Mouse (Mus musculus) ovary, postnatal 14 days (tissue): ENCODE data around the gene Cgrrf1.
"Not testable (repeated sequence)": the region's sequence is repeated elsewhere in the genome, so short reads cannot be mapped to it uniquely, and the experiment has no call there.

ENCODE experiments used
- DNase-seq: peaks from one replicate; pipeline ENCODE4 v3.0.0; 2022; ENCODE audit warnings: low spot score

Gene Cgrrf1

GRCm38 (mm10) chr14:46831837-46832333 lies at the start of gene Cgrrf1:
Gene Cgrrf1 (plus strand): TSS chr14:46832125.
- peak; percentile 86 for DNase-seq

DNA sequence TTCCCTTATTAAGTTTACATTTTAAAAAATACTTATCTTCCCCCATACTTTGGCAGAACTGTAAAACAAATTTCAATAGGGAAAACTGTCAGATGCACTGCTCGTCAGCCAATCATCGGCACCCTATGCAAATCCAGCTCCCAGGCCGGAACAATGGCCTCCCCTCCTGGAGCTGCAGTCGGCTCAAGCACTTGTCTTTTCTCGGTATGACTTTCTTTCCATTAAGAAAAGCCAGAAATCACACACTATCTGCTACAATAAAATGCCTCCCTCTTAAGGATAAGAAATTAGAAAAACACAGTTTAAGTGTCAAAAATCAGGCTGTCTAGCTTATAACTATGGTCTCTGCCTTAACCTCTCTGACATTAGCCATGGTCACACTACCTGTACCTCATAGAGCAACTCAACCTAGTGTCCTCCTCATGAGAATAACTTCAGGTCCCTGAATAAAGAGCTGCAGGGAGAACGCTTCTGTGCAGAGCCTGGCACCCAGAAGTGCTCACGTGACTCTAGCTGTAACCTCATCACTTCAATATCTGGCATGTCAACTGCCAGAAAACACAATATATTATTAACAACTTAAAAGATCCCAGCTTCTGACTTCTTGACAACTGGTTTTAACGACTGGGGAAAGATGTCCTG lies 49.6 kb upstream of the Cgrrf1 start:
- no peak for DNase-seq

DNA sequence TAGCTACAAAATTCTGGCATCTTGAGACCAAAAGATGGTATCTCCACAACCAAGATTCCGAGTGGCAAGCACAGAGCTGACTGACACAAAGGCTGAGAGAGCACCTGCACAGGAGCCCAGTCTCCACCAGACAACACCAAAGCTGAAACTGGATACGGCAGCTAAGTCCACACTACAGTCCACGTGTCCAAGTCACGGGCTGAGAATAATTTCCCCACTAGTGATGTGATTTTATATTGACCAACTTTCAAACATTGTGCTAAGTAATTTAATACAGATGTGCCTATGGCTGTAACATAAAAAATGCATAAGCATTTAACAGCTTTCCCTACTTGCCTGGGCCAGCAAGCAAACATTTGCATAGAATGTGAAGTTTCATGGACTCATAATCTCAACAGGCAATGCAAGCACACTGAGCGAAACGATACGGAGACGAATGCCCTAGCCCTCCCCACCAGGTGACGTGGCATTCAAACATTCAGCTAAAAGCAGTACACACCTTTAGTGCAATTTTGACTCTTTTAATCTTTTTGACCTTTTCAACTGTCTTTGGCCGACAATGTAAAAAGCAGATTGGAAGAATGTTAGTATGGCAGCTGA lies 48.5 kb upstream of the Cgrrf1 start:
- no peak for DNase-seq

- DNase-seq, result no peak
Measured at GRCm38 (mm10) chr14:46785247-46785646, 46.7 kb upstream of the Cgrrf1 start.

GRCm38 (mm10) chr14:46787454-46787786 lies 44.5 kb upstream of the Cgrrf1 start:
- no peak for DNase-seq

- DNase-seq, result peak; percentile 90
Measured at GRCm38 (mm10) chr14:46787787-46788504, 44.0 kb upstream of the Cgrrf1 start, which contains the start of gene Cnih1. Gene Cnih1 (minus strand): TSS chr14:46788411.

- no peak for DNase-seq
Measured at GRCm38 (mm10) chr14:46788505-46788901, 43.4 kb upstream of the Cgrrf1 start.

DNA sequence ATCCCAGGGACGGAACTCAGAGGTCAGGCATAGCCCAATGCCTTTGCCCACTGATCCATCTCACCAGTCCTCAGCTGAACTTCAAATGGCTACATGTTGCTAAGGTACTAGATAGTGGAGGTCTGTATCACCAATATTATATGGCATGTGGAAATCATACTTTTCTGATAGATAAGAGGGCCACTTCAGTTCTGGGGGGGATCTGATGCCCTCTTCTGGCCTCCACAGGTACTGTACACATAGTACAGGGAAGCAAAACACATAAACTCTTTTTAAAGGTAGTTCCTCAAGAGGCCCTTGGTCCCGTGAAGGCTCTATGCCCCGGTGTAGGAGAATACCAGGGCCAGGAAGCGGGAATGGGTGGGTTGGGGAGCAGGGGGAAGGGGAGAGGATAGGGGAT lies 41.6 kb upstream of the Cgrrf1 start:
- no peak for DNase-seq

DNA sequence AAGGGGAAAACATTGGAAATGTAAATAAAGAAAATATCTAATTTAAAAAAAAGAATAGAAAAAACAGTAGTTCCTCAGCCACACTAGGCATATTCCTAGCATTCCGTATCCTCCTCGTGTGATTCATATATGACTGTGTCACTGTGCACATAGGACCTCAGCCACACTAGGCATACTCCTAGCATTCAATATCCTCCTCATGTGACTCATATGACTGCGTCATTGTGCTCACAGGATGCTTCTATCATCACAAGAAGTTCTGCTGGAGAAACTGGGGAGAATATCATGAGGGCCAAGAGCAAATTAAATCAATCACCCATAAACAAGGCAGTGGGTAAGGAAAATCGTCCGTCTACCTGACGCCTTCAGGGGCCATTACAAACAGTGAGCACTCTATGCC lies 41.2 kb upstream of the Cgrrf1 start:
- DNase-seq, result no peak

DNA sequence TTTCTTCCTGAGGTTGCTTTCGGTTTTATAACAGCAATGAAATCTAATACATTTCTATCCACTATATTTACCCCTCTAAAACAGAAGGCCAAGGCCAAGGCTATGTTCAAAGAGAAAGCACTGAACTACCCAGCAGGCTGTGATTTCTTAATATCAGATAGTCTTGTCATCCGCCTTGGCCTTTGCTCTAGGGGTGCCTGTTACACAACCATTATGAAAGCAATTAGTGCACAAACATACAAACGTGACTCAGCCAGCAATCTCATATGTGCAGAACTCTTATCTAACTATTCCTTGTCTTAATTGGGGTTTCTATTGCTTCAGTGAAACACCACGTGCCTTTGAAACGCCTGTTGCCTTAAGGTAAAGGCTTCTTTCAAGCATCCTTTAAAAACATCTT lies 37.8 kb upstream of the Cgrrf1 start:
- no peak for DNase-seq

DNA sequence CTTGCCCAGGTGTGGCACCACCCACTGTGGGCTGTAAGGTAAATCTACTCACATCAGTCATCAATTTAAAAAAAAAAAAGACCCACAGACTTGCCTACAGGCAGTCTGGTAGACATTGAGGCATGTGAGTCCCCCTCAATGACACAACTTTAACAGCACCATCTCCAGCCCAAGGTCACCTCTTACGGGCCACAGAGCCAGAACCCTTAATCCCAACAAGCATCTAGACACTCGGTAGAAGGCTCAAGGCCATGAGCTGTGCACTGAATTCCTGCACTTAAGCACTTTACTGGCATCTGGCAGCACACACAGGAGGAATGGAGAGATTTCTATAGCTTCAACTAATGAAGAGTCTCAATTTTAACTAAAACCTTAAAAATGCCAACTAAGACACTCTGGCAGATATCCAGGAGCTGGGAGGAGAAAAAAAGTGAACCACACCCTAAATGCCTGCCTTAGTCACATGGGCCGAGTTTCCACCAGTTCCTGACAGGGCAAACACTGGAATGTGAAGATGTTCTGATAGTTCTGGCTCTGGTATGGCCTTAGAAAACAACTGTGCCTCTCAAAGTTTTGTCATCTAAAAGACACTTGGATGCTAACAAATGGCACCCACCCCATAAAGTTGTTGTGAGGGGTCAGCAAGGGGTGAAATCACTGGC lies 31.1 kb upstream of the Cgrrf1 start:
- DNase-seq, result no peak

- DNase-seq, result no peak
Measured at GRCm38 (mm10) chr14:46803259-46803658, 28.7 kb upstream of the Cgrrf1 start.

- no peak for DNase-seq
Measured at GRCm38 (mm10) chr14:46803791-46804190, 28.1 kb upstream of the Cgrrf1 start.

DNA sequence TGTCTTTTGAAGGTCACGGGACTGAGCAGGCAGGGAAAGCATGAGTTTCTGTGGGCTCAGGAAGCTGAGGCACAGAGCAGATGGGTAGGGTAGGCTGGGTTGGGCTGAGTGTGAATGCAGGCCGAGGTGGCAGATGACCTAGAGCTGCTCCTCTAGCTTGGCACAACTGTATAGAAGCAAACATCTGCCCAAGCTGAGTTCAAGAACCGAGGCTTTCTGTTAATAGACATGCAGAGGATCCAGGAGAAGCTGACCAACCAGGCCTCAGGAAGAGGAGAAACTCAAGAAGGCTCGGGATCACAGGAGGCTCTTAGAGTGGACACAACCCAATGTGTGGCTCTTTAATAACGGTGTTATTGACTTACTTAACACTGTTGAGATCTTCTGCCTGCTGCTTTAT lies 25.7 kb upstream of the Cgrrf1 start:
- DNase-seq, result no peak

DNA sequence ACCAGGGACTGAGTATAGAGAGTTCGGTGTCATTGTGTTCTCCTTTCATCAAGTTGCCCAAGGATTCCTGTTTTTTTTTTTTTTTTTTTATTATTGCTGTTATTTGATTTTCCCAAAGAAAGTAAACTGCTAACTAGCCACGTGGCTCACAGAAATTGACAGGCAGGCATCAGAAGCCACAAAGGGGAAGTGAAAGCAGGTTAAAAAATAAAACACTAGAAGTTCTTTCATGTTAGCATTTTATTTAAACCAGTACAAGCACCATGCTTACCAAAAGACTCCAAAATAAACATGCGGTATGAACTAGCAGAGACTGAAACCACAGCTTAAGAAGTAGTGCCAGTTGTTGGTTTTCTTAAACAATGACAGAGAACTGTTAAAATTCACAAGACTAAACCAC lies 24.0 kb upstream of the Cgrrf1 start:
- DNase-seq, result no peak

- no peak for DNase-seq
Measured at GRCm38 (mm10) chr14:46815640-46816039, 16.3 kb upstream of the Cgrrf1 start.

GRCm38 (mm10) chr14:46816916-46817622 lies 14.9 kb upstream of the Cgrrf1 start:
- DNase-seq, result no peak

DNA sequence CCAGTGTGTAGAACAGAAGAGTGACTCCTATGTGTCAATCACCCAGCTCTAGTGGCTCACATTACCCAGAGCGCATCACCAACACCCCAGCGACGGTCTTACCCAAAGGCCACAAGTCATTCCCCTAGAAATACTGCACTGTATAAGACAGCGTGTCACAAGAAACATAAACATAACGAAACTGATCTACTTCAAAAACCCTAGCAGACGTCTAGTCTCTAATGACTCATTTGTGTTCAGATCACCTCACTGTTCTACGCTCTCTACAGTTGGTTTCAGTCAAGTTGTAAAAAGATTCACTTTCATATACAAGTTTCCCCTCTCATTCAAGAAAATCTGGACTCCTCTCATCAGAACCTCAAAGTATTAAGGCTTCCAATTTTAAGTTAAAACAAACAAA lies 13.2 kb upstream of the Cgrrf1 start:
- DNase-seq, result no peak

DNA sequence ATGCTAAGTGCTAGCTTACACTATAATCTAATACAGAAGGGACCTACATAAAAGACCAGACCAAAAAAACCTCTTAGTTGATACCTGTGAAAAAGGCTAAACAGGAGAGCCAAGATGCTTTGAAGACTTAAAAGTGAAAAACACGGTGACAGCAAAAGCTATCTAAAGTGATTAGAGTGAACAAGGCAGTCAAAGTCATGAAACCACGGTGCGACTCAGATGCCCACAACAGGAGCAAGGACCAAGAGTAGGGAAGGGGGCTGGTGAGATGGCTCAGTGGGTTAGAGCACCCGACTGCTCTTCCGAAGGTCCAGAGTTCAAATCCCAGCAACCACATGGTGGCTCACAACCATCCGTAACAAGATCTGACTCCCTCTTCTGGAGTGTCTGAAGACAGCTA lies 12.0 kb upstream of the Cgrrf1 start:
- not testable (repeated sequence) for DNase-seq

GRCm38 (mm10) chr14:46821271-46821872 lies 10.6 kb upstream of the Cgrrf1 start:
- DNase-seq, result peak; percentile 21

- DNase-seq, result peak; percentile 95
Measured at GRCm38 (mm10) chr14:46821873-46822716, 9.8 kb upstream of the Cgrrf1 start, which contains the start of gene Gmfb. Gene Gmfb (minus strand): TSS chr14:46822242.
